Mouse (Mus musculus) olfactory bulb, adult 2 months (tissue): ENCODE measurements around the gene 4930535I16Rik. TPM values are rescaled to one million over a fixed set of nuclear protein-coding genes. Genes with fewer than 3 reads are reported as not detected.
"Not testable (repeated sequence)": the region's sequence is repeated elsewhere in the genome, so short reads cannot be mapped to it uniquely, and the experiment has no call there.

Experiments used
- H3K27ac ChIP-seq: fragments of 200-500 bp; 2 replicates; pipeline ENCODE4 v1.5.1; 2012; ENCODE audit warnings: low read depth, low read length; ENCODE audit not compliant: insufficient read depth
- H3K4me1 ChIP-seq: fragments of 200-500 bp; 2 replicates; pipeline ENCODE4 v1.6.1; 2012; ENCODE audit warnings: low read length; ENCODE audit not compliant: control insufficient read depth, insufficient read depth
- H3K4me3 ChIP-seq: fragments of 200-500 bp; 2 replicates; pipeline ENCODE4 v1.5.1; 2012; ENCODE audit warnings: mild to moderate bottlenecking, low read depth, low read length, moderate library complexity; ENCODE audit not compliant: insufficient read depth
- CTCF ChIP-seq: fragments of 200-500 bp; IDR thresholded peaks from 2 replicates; pipeline ENCODE4 v1.5.1; 2012; ENCODE audit warnings: low read depth, mild to moderate bottlenecking, low read length, moderate library complexity; ENCODE audit not compliant: insufficient read depth
- POLR2A ChIP-seq: fragments of 200-500 bp; IDR thresholded peaks from 2 replicates; pipeline ENCODE4 v1.6.1; 2012; ENCODE audit warnings: mild to moderate bottlenecking, low read depth, low read length, moderate library complexity; ENCODE audit not compliant: insufficient read depth
- WGBS: fragments of 180-500 bp; shearing (Covaris S2); methylation state at CpG from one replicate; pipeline ENCODE4 v1.1.7; 2018; 5-methylcytosine and 5-hydroxymethylcytosine counted together
- polyA plus RNA-seq: library from polyadenylated mRNA; stranded (reverse); fragments of >200 nt; gene quantifications from 2 replicates; pipeline ENCODE4 v1.2.4, GENCODE M21; 2012; ENCODE audit warnings: low replicate concordance; ENCODE audit not compliant: missing spikeins, insufficient read depth, insufficient read length

4930535I16Rik gene
- polyA plus RNA-seq, 1 experiment: not detected

GRCm38 (mm10) chr4:123947149-123947548 lies 29.3 kb upstream of the 4930535I16Rik start:
- no peak overlapping the region for H3K4me3 ChIP-seq
- 0 out of 2 replicates have a peak, but pooled peaks cover 2% of the 10 kb centered on the region for H3K4me1 ChIP-seq
- 75% methylated on average over 5 of the region's 5 CpGs for WGBS
- H3K27ac ChIP-seq: no peak overlapping the region
- TF ChIP-seq CTCF: no peak
- no peak for TF ChIP-seq POLR2A

- H3K4me1 ChIP-seq: 0 out of 2 replicates have a peak, but pooled peaks cover 2% of the 10 kb centered on the region
- no peak overlapping the region for H3K27ac ChIP-seq
- H3K4me3 ChIP-seq: no peak overlapping the region
- no peak for TF ChIP-seq POLR2A
- TF ChIP-seq CTCF: no peak
- WGBS: 81% methylated on average over 4 of the region's 4 CpGs
These were observed 28.9 kb upstream of the 4930535I16Rik start for GRCm38 (mm10) chr4:123946701-123947100.

- H3K4me3 ChIP-seq, H3K4me1 ChIP-seq, H3K27ac ChIP-seq: not testable (repeated sequence)
- WGBS: 75% methylated on average over 7 of the region's 7 CpGs
These were observed 23.1 kb upstream of the 4930535I16Rik start for GRCm38 (mm10) chr4:123940878-123941277.

- WGBS: 4% methylated on average over 4 of the region's 4 CpGs
- TF ChIP-seq CTCF: no peak
- no peak for TF ChIP-seq POLR2A
- Histone ChIP-seq H3K4me1 (no peaks in the 10 kb centered on the region), H3K4me3 (no peak overlapping the region), H3K27ac (no peak overlapping the region)
These were observed 22.0 kb upstream of the 4930535I16Rik start for GRCm38 (mm10) chr4:123939838-123940237.

GRCm38 (mm10) chr4:123936059-123936458 lies 18.2 kb upstream of the 4930535I16Rik start:
- WGBS: 90% methylated on average over 7 of the region's 7 CpGs
- Histone ChIP-seq H3K4me3 (no peak overlapping the region), H3K27ac (no peak overlapping the region), H3K4me1 (no peaks in the 10 kb centered on the region)
- TF ChIP-seq POLR2A (no peak), CTCF (no peak)

GRCm38 (mm10) chr4:123934306-123934705 lies 16.5 kb upstream of the 4930535I16Rik start:
- Histone ChIP-seq H3K4me1 (no peaks in the 10 kb centered on the region), H3K27ac (no peak overlapping the region), H3K4me3 (no peak overlapping the region)
- TF ChIP-seq POLR2A (no peak), CTCF (no peak)
- 81% methylated on average over 4 of the region's 4 CpGs for WGBS

GRCm38 (mm10) chr4:123929994-123930393 lies 12.2 kb upstream of the 4930535I16Rik start:
- 81% methylated on average over 4 of the region's 4 CpGs for WGBS
- TF ChIP-seq POLR2A (no peak), CTCF (no peak)
- H3K27ac ChIP-seq: no peak overlapping the region
- H3K4me1 ChIP-seq: no peaks in the 10 kb centered on the region
- no peak overlapping the region for H3K4me3 ChIP-seq

GRCm38 (mm10) chr4:123927961-123928360 lies 10.1 kb upstream of the 4930535I16Rik start:
- no peak overlapping the region for H3K4me3 ChIP-seq
- no peaks in the 10 kb centered on the region for H3K4me1 ChIP-seq
- no peak for TF ChIP-seq CTCF
- no peak for TF ChIP-seq POLR2A
- no peak overlapping the region for H3K27ac ChIP-seq

GRCm38 (mm10) chr4:123921055-123921565 lies 3.3 kb upstream of the 4930535I16Rik start:
- Histone ChIP-seq H3K27ac (no peak overlapping the region), H3K4me3 (no peak overlapping the region), H3K4me1 (peaks cover 2% of the 10 kb centered on the region; the same call in 1 of the 2 replicates)
- TF ChIP-seq CTCF (no peak), POLR2A (no peak)
- 97% methylated on average over 4 of the region's 4 CpGs for WGBS

GRCm38 (mm10) chr4:123918851-123919250 lies 1.0 kb upstream of the 4930535I16Rik start:
- H3K4me1 ChIP-seq: peaks cover 2% of the 10 kb centered on the region; the same call in 1 of the 2 replicates
- H3K4me3 ChIP-seq: no peak overlapping the region
- TF ChIP-seq CTCF (no peak), POLR2A (no peak)
- 64% methylated on average over 2 of the region's 2 CpGs for WGBS
- H3K27ac ChIP-seq: no peak overlapping the region
